ENCODE assay signal across 8 mouse cellular contexts in the genomic region with DNA sequence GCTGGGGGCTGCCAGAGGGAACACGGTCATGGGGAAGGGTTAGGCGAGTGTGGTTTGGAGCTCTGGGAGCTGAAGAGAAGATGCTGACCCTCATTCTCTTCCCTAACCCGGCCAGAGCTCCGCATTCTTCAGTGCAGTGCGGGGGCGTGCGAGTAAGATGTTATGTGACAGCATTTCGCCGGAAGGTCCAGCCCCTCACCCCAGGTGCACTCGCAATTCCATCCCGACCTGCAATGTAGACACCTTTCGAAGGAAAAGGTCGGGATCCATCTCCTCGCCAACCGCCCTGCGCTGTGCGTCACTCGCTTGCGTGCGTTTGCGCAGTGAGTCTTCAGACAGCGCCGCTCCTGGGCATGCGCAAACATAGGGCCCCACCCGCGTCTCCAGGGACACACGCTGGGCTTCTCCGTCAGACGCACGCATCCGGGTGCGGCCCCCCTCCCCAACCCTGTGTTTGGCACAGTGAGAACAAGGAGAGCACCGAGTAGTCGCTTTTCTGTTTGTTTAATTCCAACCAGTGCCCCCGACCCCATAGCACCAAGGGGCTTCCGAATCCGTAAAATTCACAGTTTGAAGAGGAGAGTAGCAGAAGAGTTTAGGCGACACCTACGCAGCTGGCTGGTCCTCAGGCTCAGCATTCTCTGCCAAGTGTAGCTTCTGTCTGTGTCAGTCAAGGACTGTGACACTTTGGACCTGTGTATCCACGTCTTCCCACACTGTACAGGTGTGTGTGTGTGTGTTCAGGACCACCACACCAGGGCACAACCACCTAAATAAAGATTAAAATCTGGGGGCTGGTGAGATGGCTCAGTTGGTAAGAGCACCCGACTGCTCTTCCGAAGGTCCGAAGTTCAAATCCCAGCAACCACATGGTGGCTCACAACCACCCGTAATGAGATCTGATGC. TPM values are rescaled to one million over a fixed set of nuclear protein-coding genes. Genes with fewer than 3 reads are reported as not detected.
DNase-seq lines count a peak whose midpoint lies in the region; ATAC-seq lines count a peak whose summit lies in the region.

A gene (minus strand): TSS at position 314 of the 906 bp plus-strand sequence.

- no peaks in the 10 kb centered on the region for H3K9me3 ChIP-seq in intestine, embryonic 14.5 days (ENCODE audit: control insufficient read depth, low read length)

- H3K4me3 ChIP-seq in intestine, embryonic 14.5 days (ENCODE audit: low read depth, low read length), result peak within 1 kb of the TSS; percentile 77

- peak; percentile 95 for DNase-seq in adipocyte (ENCODE audit: low spot score)
- DNase-seq in embryo, embryonic 10 days (ENCODE audit: low spot score), result peak; percentile 97
- DNase-seq in gastrocnemius, postnatal 14 days, result peak; percentile 97
- peak; percentile 92 for DNase-seq in intestine, embryonic 14.5 days (ENCODE audit: low spot score)
- DNase-seq in left cerebral cortex, postnatal 14 days (ENCODE audit: low spot score in 2 of 2), result peak; percentile 95 to 98
- DNase-seq in mesoderm, embryonic 11.5 days (ENCODE audit: low read depth, low spot score), result peak; percentile 93
- DNase-seq in right cerebral cortex, postnatal 36 days (ENCODE audit: low spot score in 2 of 2), result peak; percentile 95 to 96
- peak; percentile 93 for DNase-seq in yolk sac, embryonic 10.5 days (ENCODE audit: low spot score)

- peak within 1 kb of the TSS; percentile 87 for H3K4me2 ChIP-seq in intestine, embryonic 14.5 days (ENCODE audit: low read length)

- intact Hi-C loops in gastrocnemius, postnatal 14 days (cut with DNase I; ENCODE audit: low total_unique reads), result loop anchor here (10.0 kb wide), 1 partner anchor 74 kb away; a partner anchor contains a TSS
- intact Hi-C loops in left cerebral cortex, postnatal 14 days (cut with DNase I), result no loop called here

- H3K27me3 ChIP-seq in intestine, embryonic 14.5 days (replicated peaks; ENCODE audit: control insufficient read depth, insufficient read depth, low read length), result no peaks in the 10 kb centered on the region

- peak; percentile 88 for ATAC-seq in intestine, embryonic 14.5 days (replicated peaks; ENCODE audit: low FRiP score, low TSS enrichment, low read depth)

- H3K4me1 ChIP-seq in intestine, embryonic 14.5 days (replicated peaks; ENCODE audit: control insufficient read depth, insufficient read depth, low read length), result peaks cover 16% of the 10 kb centered on the region

- peaks cover 19% of the 10 kb centered on the region for H3K36me3 ChIP-seq in intestine, embryonic 14.5 days (ENCODE audit: control insufficient read depth, insufficient read depth, low read length)

- peak within 1 kb of the TSS; percentile 83 for H3K9ac ChIP-seq in intestine, embryonic 14.5 days (ENCODE audit: low read length)

- peak within 1 kb of the TSS; percentile 82 for H3K27ac ChIP-seq in intestine, embryonic 14.5 days (ENCODE audit: low read depth)

- WGBS in intestine, embryonic 14.5 days, result 5% methylated on average over 43 of the region's 44 CpGs

RNA-seq across cellular contexts. Expression of the gene that starts here (rescaled TPM):
- 10 to 100 TPM; 10.4 to 11.8 TPM for total RNA-seq in gastrocnemius, postnatal 14 days (2021)
- 26.2 and 26.4 TPM in 2 replicates for polyA plus RNA-seq in intestine, embryonic 14.5 days (2014; fragmentation: Nextera tagmentation; extraction: Ambion mirVana)
- total RNA-seq in left cerebral cortex, postnatal 14 days (2021), result 10 to 100 TPM; 29.3 to 35.1 TPM

Comparison
In these comparisons a context has a peak if more than half of its experiments do, and no peak if none do; other contexts are left out.
1. Peak in every context shown above with its lines: DNase-seq, ATAC-seq, H3K4me3 ChIP-seq and H3K27ac ChIP-seq.